Mouse (Mus musculus) lung, postnatal 25 days (tissue): ENCODE data around the gene Polg2.
"Not testable (repeated sequence)": the region's sequence is repeated elsewhere in the genome, so short reads cannot be mapped to it uniquely, and the experiment has no call there.

Source experiments
- DNase-seq: peaks from one replicate; pipeline ENCODE4 v3.0.0; 2022; ENCODE audit warnings: low spot score

Polg2 gene

GRCm38 (mm10) chr11:106762139-106762799 lies 17.1 kb downstream of the Polg2 start:
- DNase-seq, result peak; percentile 72

- DNase-seq, result no peak
Observed at GRCm38 (mm10) chr11:106760511-106760910, 18.8 kb downstream of the Polg2 start.

- DNase-seq, result peak; percentile 54
Observed at GRCm38 (mm10) chr11:106759028-106759427, 20.3 kb downstream of the Polg2 start.

DNA sequence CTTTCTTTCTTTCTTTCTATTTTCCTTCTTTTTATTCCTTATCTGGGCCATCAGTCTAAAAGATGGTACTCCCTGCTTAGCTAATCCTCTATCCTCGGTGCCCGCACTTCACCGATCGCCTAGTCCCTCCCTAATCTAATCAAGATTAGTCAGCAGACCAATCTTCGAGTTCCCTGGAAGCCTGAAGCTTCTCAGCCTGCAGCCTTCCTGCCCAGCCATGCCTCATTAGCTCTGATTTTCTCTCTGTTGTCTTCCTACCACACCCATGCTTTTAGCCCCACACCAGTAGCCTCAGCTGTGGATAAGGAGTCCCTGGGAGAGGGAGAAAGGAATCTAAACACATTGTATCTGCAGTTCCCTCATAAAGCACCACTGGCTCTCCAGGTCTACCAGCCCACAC lies 23.8 kb downstream of the Polg2 start:
- DNase-seq, result no peak

GRCm38 (mm10) chr11:106753314-106753713 lies 26.0 kb downstream of the Polg2 start:
- no peak for DNase-seq

GRCm38 (mm10) chr11:106752103-106752502 lies 27.2 kb downstream of the Polg2 start:
- peak; percentile 60 for DNase-seq

- DNase-seq, result peak; percentile 28
Observed at GRCm38 (mm10) chr11:106751039-106752018, 28.0 kb downstream of the Polg2 start, which contains the start of gene Milr1. Milr1 (plus strand) TSS chr11:106751226.

DNA sequence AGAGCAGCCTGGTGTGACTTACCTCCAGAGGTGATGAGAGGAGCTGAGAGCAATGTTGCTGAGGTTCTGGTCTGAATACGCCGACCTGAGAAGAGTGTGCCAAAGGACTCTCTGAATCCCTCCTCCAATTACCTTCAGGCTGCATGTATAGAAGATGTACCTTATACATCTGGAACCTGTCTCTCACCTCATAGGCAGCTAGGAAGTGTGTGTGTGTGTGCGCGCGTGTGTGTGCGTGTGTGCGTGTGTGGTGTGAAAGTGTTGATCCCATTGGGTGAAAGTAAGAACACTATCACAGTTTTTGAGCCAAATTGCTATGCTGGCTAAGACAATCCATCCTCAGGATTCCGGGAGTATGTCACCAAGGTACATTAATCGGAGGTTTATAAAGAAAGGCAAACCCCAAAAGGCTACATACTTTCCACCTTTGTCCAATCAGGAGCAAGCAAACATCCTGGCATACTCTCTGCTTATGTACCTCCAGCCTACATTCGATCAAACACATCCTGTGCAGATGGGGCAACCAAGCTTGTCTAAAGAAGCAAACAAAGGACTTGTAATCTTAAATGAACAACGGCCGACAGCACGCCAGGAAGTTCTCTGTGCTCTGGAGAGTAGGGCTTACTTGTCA lies 29.1 kb downstream of the Polg2 start, which contains the start of gene Pecam1:
TSS of gene Pecam1 (minus strand) at position 508 of the 631 bp plus-strand sequence.
- DNase-seq, result peak; percentile 50

- not testable (repeated sequence) for DNase-seq
Observed at GRCm38 (mm10) chr11:106749557-106750120, 29.7 kb downstream of the Polg2 start.

GRCm38 (mm10) chr11:106744949-106745348 lies 34.4 kb downstream of the Polg2 start:
- DNase-seq, result no peak

- DNase-seq, result no peak
Observed at GRCm38 (mm10) chr11:106742388-106742841, 36.9 kb downstream of the Polg2 start.

DNA sequence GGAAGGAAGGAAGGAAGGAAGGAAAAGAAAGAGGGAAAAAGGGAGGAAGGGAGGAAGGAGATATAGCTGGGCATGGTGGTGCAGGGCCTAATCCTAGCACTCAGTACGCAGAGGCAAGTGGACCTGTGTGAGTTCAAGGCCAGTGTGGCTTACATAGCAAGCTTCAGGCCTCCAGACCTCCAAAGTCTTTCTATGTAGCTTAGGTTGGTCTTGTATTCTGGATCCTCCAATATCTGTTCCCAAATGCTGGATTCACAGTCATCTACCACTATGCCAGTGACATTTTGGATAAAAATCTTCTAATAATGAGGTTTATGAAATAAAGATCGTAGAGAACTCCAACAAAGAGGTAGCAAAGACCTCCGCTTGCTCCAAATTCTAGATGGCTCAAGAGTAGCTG lies 37.5 kb downstream of the Polg2 start:
- no peak for DNase-seq

- DNase-seq, result no peak
Observed at GRCm38 (mm10) chr11:106741232-106741631, 38.1 kb downstream of the Polg2 start.

DNA sequence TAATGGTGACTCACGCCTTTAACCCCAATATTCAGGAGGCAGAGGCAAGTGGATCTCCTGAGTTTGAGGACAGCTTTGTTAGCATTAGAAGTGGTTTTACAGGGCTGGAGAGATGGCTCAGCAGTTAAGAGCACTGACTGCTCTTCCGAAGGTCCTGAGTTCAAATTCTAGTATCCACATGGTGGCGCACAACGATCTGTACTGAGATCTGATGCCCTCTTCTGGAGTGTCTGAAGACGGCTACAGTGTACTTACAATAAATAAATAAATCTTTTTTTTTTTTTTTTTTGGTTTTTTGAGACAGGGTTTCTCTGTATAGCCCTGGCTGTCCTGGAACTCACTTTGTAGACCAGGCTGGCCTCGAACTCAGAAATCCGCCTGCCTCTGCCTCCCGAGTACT lies 38.6 kb downstream of the Polg2 start:
- not testable (repeated sequence) for DNase-seq

DNA sequence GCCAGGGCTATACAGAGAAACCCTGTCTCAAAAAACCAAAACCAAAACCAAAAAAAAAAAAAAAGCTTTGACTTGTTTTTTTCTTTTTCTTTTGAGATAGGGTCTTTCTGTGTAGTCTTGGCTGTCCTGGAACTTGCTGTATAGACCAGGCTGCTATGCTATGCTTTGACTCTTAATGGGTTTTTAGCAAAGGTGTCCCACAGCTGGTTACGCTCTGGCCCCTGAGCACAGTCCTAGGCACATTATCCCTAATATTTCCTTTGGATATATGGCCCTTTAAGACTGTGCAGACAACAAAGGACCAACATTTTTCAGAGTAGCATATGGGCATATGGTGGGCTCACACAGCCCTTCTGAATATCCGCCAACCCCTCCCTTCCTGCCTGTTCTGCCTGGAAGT lies 40.2 kb downstream of the Polg2 start:
- DNase-seq, result no peak

- DNase-seq, result peak; percentile 39
Observed at GRCm38 (mm10) chr11:106737178-106737621, 42.1 kb downstream of the Polg2 start.

DNA sequence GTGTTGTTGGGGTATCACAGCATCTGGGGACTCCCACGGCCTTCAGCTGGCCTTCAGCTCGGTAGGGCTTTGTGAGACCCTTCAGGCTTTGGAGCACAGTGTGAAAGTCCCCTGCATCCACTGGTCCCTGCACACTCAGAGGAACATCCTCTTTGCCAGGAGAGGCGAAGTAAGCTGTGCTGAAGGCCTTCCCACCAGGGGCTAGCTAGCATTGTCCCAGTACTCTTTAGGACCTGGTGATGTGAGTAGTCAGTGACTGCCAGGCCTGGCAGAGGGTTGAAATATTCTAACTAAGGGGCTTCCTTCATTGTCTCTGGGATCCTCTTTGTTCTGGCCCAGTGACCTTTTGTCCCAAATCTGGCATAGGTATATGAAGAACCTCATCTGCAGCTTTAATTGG lies 42.7 kb downstream of the Polg2 start:
- DNase-seq, result no peak

DNA sequence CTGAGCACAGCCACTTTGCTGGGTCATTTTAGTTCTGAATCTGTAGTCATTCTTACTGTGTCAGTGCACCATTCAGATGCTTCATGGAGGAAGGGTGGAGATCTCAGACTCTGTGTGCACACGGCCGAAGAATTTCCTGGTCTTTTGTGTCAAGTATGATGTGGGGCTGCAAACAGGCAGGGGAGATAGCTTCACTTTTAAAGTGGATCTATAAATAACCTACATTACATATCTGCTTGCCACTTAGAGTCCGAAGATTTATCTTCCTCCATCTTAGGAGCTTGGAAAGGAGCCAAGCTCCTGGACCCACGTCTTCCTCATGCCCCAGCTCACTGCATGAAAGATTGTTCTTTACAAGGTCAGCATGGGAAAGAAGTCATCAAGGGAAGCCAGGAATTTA lies 48.6 kb downstream of the Polg2 start:
- DNase-seq, result no peak

GRCm38 (mm10) chr11:106729656-106730055 lies 49.7 kb downstream of the Polg2 start:
- no peak for DNase-seq

DNA sequence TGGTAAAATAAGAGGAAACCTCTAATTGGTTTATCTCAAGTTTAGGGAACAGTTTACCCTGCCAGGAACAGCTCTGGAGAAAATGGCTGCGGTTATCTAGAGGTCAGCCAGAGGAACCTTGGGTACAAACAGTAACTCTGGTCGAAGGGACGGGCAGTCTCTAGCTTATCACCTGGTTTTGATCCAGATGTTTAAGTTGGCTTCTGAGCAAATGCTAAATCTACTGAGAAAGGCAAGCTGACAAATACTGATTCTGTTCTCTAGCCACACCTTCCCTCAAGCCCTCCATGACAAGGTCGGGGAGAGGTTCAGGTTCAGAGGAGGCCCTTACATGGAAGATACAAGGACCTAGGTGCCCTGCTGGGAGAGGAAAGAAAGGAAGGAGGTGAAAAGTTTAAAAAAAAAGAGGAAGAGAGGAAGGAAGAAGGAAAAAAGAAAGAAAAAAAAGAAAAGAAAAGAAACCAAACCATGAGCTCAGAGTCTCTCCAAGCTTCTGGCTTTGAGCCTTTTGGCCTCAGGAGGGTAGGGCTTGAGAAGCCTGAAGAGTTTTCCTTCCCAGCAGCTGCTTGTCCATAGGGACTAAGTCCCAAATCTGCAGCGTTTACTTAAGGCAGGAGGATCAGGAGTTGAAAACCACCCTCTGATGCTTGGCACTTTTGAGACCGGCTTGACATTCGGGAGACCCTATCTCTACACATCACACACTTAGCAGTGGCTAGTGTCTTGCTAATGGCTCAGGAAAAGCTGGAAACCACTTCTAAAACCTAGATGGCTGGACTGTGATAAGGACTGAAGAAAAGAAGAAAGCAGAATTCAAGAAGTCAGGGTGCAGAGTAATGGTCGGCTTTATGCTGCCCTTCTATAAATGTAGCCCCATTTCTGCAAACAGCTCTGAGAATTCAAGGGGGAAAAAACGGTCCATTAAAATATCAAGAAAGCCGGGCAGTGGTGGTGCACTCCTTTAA lies 50.7 kb downstream of the Polg2 start:
- no peak for DNase-seq

DNA sequence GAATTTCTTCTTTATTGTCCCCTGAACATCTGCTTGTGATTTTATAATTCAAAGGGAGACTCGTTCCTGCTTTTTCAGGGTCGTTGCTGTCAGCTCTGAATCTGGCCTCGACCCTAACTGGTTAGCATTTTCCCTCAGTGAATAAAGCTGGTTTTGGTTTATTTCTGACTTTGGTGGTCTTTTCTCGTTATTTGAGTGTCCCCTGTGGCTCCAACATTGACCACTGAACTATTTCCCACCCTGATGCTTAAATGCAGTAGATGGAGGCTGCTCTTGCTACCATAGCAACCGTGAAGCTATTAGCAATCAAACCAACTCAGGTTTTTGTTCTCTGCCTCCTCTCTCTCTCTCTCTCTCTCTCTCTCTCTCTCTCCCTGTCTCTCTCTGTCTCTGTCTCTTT lies 51.4 kb downstream of the Polg2 start:
- DNase-seq, result no peak
